Mouse (Mus musculus) bone marrow macrophage, adult 2 months (primary cell): ENCODE measurements around the gene Kdelc1.

Source experiments
- CTCF ChIP-seq: IDR thresholded peaks from 2 replicates; pipeline ENCODE4 v1.5.1; 2012; ENCODE audit warnings: low read depth, mild to moderate bottlenecking, low read length, moderate library complexity
- POLR2A ChIP-seq: IDR thresholded peaks from 2 replicates; pipeline ENCODE4 v1.6.1; 2012; ENCODE audit warnings: mild to moderate bottlenecking, low read depth, low read length, borderline replicate concordance

DNA sequence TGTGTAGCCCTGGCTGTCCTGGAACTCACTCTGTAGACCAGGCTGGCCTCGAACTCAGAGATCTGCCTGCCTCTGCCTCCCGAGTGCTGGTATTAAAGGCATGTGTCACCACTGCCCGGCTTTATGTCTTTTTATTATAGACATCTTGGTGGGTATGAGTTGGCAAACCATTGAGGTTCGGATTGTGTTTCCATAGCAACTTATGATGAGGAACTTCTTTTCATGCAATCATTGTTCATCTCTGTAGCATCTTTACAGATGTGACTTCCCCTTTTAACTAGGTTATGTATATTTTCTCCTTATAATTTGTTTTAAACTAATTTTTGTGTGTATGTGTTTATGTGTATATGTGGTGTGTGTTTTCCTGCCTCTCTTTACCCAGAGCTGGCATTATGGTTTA lies 7.0 kb upstream of the Kdelc1 start:
- no peak for TF ChIP-seq POLR2A
- TF ChIP-seq CTCF, result no peak
